Mouse (Mus musculus) left cerebral cortex, adult 18-20 months (tissue): ENCODE measurements around the gene Igfbp2. TPM values are rescaled to one million over a fixed set of nuclear protein-coding genes. Genes with fewer than 3 reads are reported as not detected.

Source experiments
- DNase-seq, 2 experiments: peaks; one replicate each; pipeline ENCODE4 v3.0.0; 2021 to 2022; ENCODE audit warnings: low spot score in 2 of 2, mixed read lengths in 1 of 2
- long read RNA-seq, 2 experiments: library from polyadenylated mRNA; stranded (forward); transcript quantifications; one replicate each; pipeline ENCODE4 v2.0.0; 2021
- total RNA-seq, 2 experiments: library from RNA; stranded (reverse); gene quantifications; 2 replicates each; pipeline ENCODE4 v1.2.3; 2021

Gene Igfbp2
- 10 to 100 TPM; 63.4 to 79.3 TPM for total RNA-seq
- long read RNA-seq, experiment 1, transcript Igfbp2-201 (4 exons, 1,307 nt), result major isoform, 87 of 88 reads
- long read RNA-seq, experiment 1, partial matches to known transcripts, result 0 of 88 reads
- long read RNA-seq, experiment 1, other reads (novel, unspliced or antisense), result 1 of 88 reads
- long read RNA-seq, experiment 2, transcript Igfbp2-201 (4 exons, 1,307 nt), result major isoform, 74 of 76 reads
- long read RNA-seq, experiment 2, partial matches to known transcripts, result 0 of 76 reads
- long read RNA-seq, experiment 2, other reads (novel, unspliced or antisense), result 2 of 76 reads

- peak; percentile 22 to 33 for DNase-seq
Measured at GRCm38 (mm10) chr1:72823751-72824706, at the start of gene Igfbp2. TSS of gene Igfbp2 (plus strand) at chr1:72824503.

- no peak for DNase-seq
Measured at GRCm38 (mm10) chr1:72778789-72779188, 45.5 kb upstream of the Igfbp2 start.

GRCm38 (mm10) chr1:72780720-72781119, 43.6 kb upstream of the Igfbp2 start:
- DNase-seq, result no peak

- DNase-seq, result no peak
Measured at GRCm38 (mm10) chr1:72783341-72783740, 41.0 kb upstream of the Igfbp2 start.

- no peak for DNase-seq
Measured at GRCm38 (mm10) chr1:72784018-72784417, 40.3 kb upstream of the Igfbp2 start.

- no peak for DNase-seq
Measured at GRCm38 (mm10) chr1:72790670-72791069, 33.6 kb upstream of the Igfbp2 start.

- DNase-seq, result no peak
Measured at GRCm38 (mm10) chr1:72791743-72792142, 32.6 kb upstream of the Igfbp2 start.

- no peak for DNase-seq
Measured at GRCm38 (mm10) chr1:72792262-72792661, 32.0 kb upstream of the Igfbp2 start.

- DNase-seq, result no peak
Measured at GRCm38 (mm10) chr1:72793230-72793629, 31.1 kb upstream of the Igfbp2 start.

- no peak for DNase-seq
Measured at GRCm38 (mm10) chr1:72796128-72796527, 28.2 kb upstream of the Igfbp2 start.

- DNase-seq, result no peak
Measured at GRCm38 (mm10) chr1:72797102-72797665, 27.1 kb upstream of the Igfbp2 start.

GRCm38 (mm10) chr1:72798441-72798840, 25.9 kb upstream of the Igfbp2 start:
- DNase-seq, result no peak

GRCm38 (mm10) chr1:72804031-72804430, 20.3 kb upstream of the Igfbp2 start:
- DNase-seq, result no peak

- DNase-seq, result no peak
Measured at GRCm38 (mm10) chr1:72805037-72805436, 19.3 kb upstream of the Igfbp2 start.

- DNase-seq, result no peak
Measured at GRCm38 (mm10) chr1:72805476-72806043, 18.7 kb upstream of the Igfbp2 start.

- no peak for DNase-seq
Measured at GRCm38 (mm10) chr1:72806044-72806584, 18.2 kb upstream of the Igfbp2 start.

- no peak for DNase-seq
Measured at GRCm38 (mm10) chr1:72809304-72809703, 15.0 kb upstream of the Igfbp2 start.

- DNase-seq, result peak; percentile 53 to 67
Measured at GRCm38 (mm10) chr1:72809951-72810675, 14.2 kb upstream of the Igfbp2 start.

GRCm38 (mm10) chr1:72811061-72811460, 13.2 kb upstream of the Igfbp2 start:
- DNase-seq, result no peak

- DNase-seq, result no peak
Measured at GRCm38 (mm10) chr1:72813089-72813638, 11.1 kb upstream of the Igfbp2 start.
